Mouse (Mus musculus) c-Kit-positive CD71-positive TER-119-negative erythroid progenitor cells, embryonic 14.5 days (primary cell): ENCODE data around the gene Tmco4.

ENCODE experiments used
- DNase-seq: peaks from one replicate; pipeline ENCODE4 v3.0.0-alpha.2; 2013; ENCODE audit warnings: low read depth

Tmco4 gene

GRCm38 (mm10) chr4:139019413-139019812, 46.7 kb downstream of the Tmco4 start:
- peak; percentile 44 for DNase-seq

GRCm38 (mm10) chr4:139020385-139020784, 47.7 kb downstream of the Tmco4 start:
- no peak for DNase-seq

DNA sequence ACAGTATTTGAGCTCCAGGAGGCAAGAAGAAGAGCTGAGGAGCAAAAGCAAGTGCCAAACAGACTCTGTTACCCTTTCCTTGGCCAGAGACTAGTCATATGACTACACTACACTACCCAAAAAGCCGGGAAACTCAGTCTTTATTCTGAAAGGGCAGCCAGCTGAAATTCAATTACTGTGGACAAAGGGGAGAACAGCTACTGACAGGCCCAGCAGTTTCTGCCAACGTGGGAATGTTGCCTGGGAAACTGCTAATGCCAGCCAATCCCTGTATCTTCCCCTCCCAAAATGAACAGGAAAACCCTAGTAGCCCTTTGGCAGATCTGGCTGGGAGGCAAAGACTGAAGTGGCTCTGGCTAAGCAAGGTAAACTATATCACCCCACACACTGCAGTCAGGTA, 51.7 kb downstream of the Tmco4 start:
- no peak for DNase-seq

DNA sequence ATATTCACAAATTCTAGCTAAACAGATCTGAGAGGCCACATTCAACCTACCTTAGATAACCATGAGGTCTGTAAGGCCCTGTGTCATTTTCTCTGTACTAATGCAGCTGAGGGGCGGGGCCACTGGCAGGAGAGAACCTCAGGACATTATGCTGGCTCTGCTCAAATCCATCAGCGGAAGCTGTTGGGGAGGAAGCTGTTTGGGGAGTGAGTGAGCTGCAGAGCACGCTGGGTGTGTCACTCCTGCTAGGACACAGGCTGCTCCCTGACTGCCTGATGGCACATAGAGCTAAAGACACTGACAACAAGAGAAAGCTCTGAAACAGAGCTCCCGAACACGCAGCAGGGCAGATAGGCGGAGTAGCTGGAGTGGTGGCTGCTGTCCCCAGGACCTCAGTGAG, 58.0 kb downstream of the Tmco4 start:
- DNase-seq = no peak

- no peak for DNase-seq
Measured at GRCm38 (mm10) chr4:139032521-139032920, 59.8 kb downstream of the Tmco4 start.

GRCm38 (mm10) chr4:139033263-139034009, 60.7 kb downstream of the Tmco4 start:
- no peak for DNase-seq

DNA sequence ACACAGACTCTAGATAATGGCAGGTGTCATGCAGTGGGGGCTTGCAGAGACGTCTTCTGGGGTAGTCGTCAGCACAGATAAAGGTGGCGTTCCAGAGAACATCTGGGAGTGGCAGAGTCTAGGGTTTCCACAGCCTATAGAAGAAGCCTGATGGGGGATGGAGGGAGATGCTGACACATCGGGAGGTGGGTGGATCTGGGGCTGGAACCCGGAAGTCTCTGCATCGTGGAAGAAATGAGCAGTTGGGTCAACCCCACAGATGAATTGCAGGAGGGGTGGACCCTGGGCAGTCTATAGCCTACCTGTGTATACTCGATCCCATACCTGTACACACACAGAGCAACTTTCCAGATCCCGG, 61.3 kb downstream of the Tmco4 start:
- no peak for DNase-seq

DNA sequence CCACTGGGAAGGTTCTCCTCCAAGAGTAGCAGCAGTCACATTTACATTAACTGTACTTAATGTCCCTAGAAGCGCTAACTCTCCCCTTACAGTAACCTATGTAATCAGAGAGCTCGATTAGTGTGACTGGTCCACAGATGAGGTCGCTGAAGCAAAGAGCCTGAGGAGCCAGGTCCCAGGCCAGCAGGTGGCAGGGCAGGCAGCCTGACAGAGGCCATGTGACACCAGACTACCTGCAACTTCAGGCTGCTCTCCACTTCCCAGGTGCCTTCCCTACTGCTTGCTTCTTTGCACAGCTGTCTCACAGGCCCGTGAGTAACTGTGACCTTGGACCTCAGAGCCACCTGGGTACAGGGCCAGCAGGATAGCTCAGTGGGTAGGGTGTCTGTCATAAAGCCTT, 61.9 kb downstream of the Tmco4 start:
- DNase-seq = no peak

DNA sequence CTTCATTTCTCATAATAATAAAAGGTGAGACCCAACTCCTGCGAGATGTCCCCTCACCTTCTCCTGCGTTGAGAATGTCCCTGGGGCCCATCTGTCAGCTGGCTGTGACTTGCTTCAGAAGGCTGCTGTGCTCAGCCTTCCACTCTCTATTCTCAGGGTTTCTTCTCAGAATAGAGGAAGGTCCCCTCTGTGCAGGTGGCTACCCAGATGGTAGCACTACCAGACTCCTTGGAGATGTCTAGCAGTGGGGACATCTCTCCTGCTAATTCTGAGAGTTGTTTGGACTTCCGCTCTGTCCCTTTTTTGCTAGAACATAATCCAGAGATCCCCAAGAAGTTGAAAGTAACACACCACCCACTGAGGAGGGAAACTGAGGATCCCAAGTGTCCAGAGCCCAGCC, 62.3 kb downstream of the Tmco4 start:
- DNase-seq = no peak

DNA sequence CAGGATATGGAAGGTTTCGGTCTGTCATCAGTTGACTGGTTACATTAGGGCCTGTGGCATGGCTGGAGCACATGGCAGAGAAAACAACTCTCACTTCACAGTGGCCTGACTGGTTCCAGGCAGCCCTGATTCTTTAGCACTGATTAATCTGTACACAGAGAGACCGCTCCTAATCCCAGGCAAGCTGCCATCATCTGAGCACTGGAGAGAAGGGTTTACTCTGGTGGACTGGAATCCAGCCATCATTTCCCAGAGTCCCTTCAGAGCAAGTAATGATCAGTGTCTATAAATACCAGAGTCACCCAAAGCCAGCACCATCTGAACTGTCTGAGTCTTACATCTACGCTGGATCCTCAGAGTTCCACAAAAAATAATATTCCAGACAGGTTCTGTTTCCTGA, 63.1 kb downstream of the Tmco4 start:
- no peak for DNase-seq

DNA sequence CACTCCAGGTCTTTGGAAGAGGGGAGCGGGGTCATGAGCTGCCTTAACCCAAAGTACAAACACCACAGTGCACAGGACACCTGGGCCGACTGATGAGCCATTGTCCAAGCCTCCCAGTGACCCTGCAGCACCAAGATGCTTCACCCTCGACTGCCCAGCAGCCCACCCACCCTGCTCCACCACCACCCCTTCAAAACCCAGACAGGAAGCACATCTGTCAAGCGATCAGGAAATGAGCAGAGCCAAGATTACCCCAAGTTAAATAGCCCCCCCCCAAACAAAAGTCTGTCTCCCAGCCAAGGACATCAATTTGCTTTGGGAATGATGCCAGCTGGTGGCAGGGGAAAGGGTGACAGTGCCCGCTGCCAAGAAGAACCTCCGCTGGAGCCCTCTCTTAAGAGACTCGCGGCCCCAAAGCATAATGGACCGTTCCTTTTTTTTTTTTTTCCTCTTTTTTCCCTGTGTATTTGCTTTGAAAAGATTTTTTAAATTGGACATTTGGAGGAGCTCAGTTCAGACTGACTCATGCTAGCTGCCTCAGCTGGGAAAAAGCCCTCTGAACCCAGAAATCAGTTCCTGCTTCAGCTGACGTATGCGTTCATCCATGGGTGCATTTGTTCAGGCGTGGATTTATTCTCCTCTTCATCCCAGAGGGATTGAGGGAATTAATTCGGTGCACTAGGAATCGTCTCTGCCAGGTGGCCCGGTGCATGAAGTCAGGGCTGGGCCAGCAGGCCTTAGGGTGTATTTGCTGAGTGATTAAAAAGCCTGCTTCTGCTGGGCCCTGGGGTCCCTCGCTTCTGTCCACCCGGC, 65.3 kb downstream of the Tmco4 start:
- DNase-seq = no peak

DNA sequence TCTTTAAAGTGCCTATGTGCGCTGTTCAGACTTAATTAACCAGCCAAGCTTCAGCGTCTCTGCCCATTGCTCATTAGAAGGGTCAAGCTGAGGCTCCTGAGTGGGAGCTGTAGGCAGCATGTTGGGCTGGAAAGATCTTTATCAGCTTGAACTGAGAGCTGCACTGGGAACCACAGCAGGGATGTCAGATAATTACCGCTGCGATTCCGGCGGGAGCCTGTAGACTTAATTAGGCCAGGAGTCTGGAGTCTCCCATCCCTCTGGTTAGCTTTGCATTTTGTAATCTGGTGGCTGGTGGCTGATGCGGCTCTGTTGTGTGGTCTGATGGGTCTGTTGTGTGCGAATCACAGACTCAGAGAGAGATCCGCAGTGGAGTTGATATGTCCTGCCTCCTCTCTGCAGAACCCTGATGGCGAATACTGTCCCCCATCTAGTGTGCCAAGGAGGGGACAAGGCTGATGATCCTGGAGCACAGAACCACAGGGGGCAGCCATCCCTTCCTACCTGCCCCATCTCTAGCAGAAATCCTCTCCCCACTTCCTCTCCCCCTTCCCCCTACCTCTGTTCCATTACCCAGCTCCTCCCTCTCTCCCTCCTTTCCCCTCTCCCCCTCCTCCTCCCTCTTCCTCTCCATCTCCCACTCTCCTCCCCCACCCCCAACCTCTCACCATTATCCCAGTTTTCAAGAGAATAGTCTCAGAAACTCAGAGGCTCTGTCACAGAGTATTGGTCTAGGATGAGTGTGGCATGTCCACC, 67.6 kb downstream of the Tmco4 start:
- DNase-seq = no peak

DNA sequence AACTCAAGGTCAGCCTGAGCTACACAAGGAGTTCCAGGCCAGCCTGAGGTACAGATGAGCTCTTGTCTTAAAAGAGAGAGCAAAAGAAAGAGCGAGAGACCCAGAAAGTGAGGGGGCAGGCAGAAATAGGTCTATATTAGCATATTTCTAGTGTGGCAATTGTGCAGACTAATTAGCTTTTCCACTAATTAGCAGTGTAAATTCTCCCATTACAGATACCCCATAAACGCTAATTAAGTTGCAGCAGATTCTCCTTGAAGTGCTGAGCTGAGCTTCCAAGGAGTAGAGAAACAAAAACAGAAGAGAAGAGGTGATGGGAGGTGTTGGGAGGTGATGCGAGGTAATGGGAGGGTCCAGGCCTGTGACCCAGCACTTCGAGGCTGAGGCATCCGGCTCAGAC, 69.9 kb downstream of the Tmco4 start:
- no peak for DNase-seq

DNA sequence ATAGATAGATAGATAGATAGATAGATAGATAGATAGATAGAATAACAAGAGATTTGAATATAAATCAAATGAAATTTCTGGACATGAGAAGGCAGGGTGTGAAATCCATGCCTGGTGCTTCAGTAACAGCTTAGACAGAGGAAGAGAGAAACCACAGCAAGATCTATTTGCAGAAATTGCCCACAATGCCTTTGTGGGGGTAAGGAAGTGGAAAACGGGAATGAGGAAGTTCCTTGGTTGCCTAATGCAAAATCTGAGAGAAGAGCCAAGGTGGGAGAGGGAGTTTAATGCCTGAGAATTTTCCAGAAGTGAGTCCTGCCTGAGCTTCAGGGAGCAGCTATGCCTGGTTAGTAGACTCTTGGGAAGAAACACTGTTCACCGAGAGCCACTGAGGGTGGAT, 70.9 kb downstream of the Tmco4 start:
- DNase-seq = no peak

- no peak for DNase-seq
Measured at GRCm38 (mm10) chr4:139044566-139044965, 71.9 kb downstream of the Tmco4 start.

GRCm38 (mm10) chr4:139046354-139046753, 73.7 kb downstream of the Tmco4 start:
- DNase-seq = no peak

DNA sequence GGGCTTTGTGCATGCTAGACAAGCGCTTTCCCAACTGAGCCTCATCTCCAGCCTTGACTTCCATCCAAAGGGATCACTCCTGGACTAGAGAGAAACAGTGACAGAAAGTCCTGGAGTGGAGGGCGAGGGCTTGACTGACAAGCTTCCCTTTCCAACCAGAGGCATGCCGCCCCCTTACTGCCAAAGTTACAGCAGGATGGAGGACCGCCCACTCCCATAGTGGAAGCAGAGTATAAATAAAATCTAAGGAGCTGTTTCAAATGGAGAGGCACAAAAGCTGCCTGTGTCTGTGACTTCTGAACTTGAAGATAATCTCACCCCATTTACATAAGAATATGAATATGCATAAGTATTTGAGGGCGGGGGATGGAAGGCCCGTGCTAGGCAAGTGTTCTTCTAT, 75.8 kb downstream of the Tmco4 start:
- DNase-seq = no peak

GRCm38 (mm10) chr4:139052796-139053195, 80.1 kb downstream of the Tmco4 start:
- DNase-seq = no peak

DNA sequence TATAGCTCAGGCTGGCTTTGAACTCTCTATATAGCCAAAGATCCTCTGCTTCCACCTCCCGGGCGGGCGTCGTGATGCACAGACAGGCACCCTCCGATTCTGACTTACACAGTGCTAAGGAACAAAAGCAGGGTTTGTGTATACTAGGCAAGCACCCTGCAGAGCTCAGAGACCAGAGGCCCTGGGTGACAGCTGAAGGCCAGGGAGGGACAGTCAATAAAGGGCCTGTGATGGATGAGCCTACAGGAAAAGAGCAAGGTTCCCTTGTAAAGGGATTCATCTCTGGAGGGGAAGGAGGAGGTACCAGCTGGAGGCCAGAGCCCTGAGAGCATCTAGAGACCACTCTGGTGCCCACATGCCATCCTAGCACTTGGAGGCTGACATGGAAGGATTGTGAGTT, 80.7 kb downstream of the Tmco4 start:
- DNase-seq = no peak

GRCm38 (mm10) chr4:139054300-139054923, 81.7 kb downstream of the Tmco4 start:
- no peak for DNase-seq

GRCm38 (mm10) chr4:139055336-139055735, 82.6 kb downstream of the Tmco4 start:
- no peak for DNase-seq

DNA sequence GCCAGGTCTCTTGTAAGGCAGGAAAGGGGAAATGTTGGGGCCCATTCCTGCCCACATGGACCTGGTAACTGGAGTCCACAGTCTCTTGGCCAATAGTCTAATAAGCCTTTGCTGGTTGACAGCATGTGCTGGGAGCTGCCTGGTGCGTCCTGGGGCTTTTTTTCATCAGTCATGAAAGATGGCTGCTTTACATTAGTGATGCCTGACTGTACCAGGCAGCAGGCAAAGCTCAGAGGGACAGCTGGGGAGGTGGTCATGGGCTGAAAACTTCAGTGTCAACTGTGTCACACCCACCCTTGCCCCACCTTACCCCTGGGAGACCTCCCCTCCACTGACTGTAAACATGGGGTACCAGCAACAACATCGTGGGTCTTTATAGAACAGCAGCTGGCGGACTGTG, 83.1 kb downstream of the Tmco4 start:
- no peak for DNase-seq
